Mouse (Mus musculus): ENCODE measurements around the gene Socs3.

Gene Socs3

GRCm38 (mm10) chr11:117972656-117973558 lies 3.1 kb upstream of the Socs3 start:
- DNase-seq (ENCODE audit: low spot score in 2 of 2) = no peak

- DNase-seq (ENCODE audit: low spot score in 2 of 2) = no peak
Measured at GRCm38 (mm10) chr11:117971646-117972242, 1.9 kb upstream of the Socs3 start.

- DNase-seq (ENCODE audit: low spot score in 2 of 2) = no peak
Measured at GRCm38 (mm10) chr11:117971100-117971499, 1.3 kb upstream of the Socs3 start.

GRCm38 (mm10) chr11:117969100-117969944 lies 525 bp downstream of the Socs3 start:
- DNase-seq (ENCODE audit: low spot score in 2 of 2) = peak; percentile 76 to 93

GRCm38 (mm10) chr11:117968716-117969099 lies 1.1 kb downstream of the Socs3 start:
- no peak for DNase-seq (ENCODE audit: low spot score in 2 of 2)

- peak in 1 of 2 experiments; percentile 47 for DNase-seq (ENCODE audit: low spot score in 2 of 2)
Measured at GRCm38 (mm10) chr11:117968016-117968671, 1.7 kb downstream of the Socs3 start.

GRCm38 (mm10) chr11:117967249-117968015 lies 2.4 kb downstream of the Socs3 start:
- peak in 1 of 2 experiments; percentile 64 for DNase-seq (ENCODE audit: low spot score in 2 of 2)

- peak in 1 of 2 experiments; percentile 54 for DNase-seq (ENCODE audit: low spot score in 2 of 2)
Measured at GRCm38 (mm10) chr11:117966506-117967100, 3.2 kb downstream of the Socs3 start.

GRCm38 (mm10) chr11:117965561-117965981 lies 4.3 kb downstream of the Socs3 start:
- no peak for DNase-seq (ENCODE audit: low spot score in 2 of 2)

- no peak for DNase-seq (ENCODE audit: low spot score in 2 of 2)
Measured at GRCm38 (mm10) chr11:117965052-117965451, 4.8 kb downstream of the Socs3 start.

GRCm38 (mm10) chr11:117964294-117964693 lies 5.6 kb downstream of the Socs3 start:
- no peak for DNase-seq (ENCODE audit: low spot score in 2 of 2)

GRCm38 (mm10) chr11:117963872-117964271 lies 6.0 kb downstream of the Socs3 start:
- no peak for DNase-seq (ENCODE audit: low spot score in 2 of 2)

- peak; percentile 94 to 95 for DNase-seq (ENCODE audit: low spot score in 2 of 2)
Measured at GRCm38 (mm10) chr11:117963091-117963793, 6.6 kb downstream of the Socs3 start.

GRCm38 (mm10) chr11:117962228-117963067 lies 7.4 kb downstream of the Socs3 start:
- DNase-seq (ENCODE audit: low spot score in 2 of 2) = no peak

GRCm38 (mm10) chr11:117960601-117961000 lies 9.2 kb downstream of the Socs3 start:
- no peak for DNase-seq (ENCODE audit: low spot score in 2 of 2)

- DNase-seq (ENCODE audit: low spot score in 2 of 2) = no peak
Measured at GRCm38 (mm10) chr11:117959741-117960381, 10.0 kb downstream of the Socs3 start.

GRCm38 (mm10) chr11:117959166-117959565 lies 10.7 kb downstream of the Socs3 start:
- no peak for DNase-seq (ENCODE audit: low spot score in 2 of 2)

GRCm38 (mm10) chr11:117958197-117958596 lies 11.7 kb downstream of the Socs3 start:
- no peak for DNase-seq (ENCODE audit: low spot score in 2 of 2)
